Mouse (Mus musculus) cerebellum, adult 18-20 months (tissue): ENCODE data around the gene Nol9.
A peak's percentile ranks its signal among the peaks of the same experiment; 100 is the strongest.
"Not testable (repeated sequence)": the region's sequence is repeated elsewhere in the genome, so short reads cannot be mapped to it uniquely, and the experiment has no call there.

ENCODE experiments used
- DNase-seq, 2 experiments: peaks; one replicate each; pipeline ENCODE4 v3.0.0; 2021

Nol9 gene

DNA sequence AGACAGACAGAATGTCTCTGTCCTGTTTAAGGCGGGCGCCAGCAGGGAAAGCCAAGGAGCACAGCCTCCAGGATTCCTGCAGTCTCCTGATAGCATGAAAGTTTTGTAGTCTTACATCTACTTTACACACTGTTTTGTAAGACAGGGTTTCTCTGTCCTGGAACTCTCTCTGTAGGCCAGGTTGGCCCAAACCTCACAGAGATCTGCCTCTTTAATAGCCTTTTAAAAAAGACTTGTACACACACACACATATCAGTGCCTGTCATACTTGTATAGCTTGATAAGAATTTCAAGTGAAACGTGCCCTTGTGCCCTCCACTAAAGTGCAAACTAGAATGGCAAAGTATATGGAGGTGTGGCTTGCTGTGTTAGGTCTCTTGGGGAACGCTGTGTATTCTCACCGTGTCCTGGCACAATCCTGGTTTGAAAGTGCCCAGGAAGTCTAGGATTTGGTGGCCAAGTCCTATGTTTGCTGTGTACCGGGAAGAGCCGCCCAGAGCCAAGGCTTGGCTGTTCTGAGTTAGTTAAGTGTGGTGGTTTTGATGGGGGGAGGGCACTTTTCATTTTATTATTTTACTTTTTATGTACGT lies 27.9 kb upstream of the Nol9 start:
- DNase-seq: no peak

DNA sequence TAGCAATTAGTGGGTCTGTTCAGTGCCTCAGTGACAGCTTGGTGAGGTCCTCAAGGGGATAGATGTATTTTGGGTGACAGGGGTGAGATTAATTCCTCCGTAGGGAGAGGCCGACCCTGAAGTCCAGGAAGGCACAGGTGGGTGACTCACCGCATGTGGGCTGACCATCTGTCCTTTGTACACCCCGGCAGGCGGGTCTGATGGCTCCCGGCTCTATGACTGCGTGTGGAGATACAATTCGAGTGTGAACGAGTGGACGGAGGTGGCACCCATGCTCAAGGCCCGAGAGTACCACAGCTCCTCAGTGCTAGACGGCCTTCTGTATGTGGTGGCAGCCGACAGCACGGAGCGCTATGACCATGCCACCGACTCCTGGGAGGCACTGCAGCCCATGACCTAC lies 27.0 kb upstream of the Nol9 start:
- no peak for DNase-seq

DNA sequence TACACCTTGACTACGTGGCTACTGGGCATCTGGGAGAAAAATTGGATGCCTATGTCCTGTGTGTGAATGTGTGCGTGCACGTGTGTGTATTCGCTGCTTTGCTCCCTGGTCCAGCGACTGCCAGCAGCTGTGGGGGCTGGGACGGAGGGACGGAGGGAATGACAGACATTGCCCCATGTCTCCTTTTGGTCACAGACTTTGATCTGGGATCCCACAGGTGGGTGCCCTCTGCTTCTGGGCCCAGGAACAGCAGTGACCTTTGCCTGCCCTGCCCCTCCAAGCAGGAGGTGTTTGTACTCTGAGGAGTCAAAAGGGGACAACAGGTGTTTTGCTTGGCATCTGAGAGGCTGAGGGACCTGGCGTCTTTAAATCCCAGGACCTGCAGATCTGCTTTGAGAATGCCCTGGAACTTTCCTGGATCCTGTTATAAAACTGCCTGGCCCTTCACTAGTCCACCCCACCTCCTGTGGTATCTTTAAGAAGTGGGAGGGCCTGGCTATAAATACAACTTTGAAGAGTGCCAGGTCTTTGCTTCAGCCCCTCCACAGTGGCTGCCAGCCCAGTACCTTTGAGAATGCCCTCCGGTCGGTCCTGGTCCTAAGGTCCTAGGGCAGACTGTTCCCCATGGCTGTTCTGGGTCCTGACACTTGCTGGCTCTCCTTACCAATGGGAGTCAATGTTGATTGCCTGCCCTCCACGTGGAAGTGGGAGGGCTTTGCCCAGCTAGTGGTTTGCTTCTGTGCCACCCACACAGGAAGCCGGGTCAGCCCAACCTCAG lies 25.9 kb upstream of the Nol9 start:
- DNase-seq: no peak

DNA sequence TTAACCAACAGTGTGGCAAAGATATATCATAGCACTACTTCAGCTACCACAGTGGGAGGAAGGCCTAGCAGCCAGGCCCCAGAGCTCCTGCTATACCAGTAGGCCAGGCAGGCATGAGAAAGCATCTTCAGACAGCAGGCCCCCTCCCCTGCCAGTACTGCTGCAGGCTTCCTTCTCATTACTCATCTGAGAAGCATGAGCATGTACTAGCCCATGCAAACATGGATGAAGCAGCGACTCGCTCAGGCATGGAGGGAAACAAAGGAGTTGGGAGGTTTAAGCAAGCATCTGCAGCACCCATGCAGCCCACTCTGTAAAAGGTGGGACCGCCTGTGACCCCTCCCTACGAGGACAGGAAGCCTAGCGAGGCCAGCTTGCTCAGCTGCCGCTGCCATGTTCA lies 20.0 kb upstream of the Nol9 start:
- no peak for DNase-seq

DNA sequence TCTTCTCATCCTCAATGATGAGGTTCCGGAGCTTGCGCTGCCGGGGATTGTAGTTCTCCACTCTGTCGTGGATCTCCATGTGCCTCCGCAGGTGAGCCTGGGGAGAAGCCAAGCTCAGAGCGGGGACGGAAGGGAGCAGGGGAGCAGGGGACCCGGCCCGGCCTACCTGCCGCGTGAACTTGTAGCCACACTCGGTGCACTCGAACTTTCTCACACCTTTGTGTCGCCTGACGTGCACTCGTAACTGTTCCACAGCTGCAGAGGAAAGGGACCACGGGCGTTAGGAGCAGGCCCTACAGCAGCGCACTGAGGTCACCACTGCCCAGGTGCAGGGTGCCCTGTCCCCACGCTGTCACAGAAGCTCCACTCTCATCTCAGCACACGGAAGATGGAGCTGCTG lies 19.1 kb upstream of the Nol9 start:
- DNase-seq: no peak

DNA sequence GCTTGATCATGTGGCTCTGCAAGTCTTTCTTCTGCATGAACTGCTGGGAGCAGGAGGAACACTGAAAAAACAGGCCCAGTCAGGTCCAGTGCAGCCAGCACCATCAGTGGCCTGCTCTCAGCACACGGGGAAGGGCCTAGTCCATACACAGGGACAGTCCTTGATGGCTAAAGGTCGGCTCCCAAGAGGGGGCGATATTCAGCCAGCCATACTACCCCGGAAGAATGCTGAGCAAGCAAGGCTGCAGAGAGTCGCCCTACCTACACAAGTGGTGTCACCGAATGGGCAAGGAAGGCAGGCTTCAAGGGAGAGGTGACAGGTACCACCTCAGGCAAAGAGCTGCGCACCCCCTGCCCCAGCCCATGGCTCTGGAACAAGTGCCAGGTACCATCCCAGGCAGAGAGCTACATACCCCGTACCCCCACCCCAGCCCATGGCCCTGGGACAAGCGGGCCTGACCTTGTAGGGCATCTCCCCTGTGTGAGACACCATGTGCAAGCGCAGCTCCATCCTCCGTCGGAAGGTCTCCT lies 17.5 kb upstream of the Nol9 start:
- DNase-seq: no peak

DNA sequence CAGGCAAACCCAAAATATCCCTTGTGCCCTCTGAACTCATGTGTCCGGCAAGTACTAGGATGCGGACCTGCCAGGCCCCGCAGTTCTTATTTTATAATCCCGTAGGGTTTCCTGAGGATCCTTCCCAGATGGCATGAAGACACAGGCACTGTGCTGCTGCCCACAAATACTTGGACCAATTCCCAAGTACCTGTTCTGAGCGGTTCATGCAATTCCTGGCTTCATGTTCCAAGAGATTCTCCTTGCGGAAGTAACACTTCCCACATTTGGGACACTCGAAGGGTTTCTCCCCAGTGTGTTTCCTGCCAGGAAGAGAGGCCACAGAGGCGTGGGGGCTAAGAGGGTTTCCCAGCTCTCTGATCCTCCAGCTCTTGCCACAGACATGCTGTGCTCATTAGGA lies 16.6 kb upstream of the Nol9 start:
- no peak for DNase-seq

DNA sequence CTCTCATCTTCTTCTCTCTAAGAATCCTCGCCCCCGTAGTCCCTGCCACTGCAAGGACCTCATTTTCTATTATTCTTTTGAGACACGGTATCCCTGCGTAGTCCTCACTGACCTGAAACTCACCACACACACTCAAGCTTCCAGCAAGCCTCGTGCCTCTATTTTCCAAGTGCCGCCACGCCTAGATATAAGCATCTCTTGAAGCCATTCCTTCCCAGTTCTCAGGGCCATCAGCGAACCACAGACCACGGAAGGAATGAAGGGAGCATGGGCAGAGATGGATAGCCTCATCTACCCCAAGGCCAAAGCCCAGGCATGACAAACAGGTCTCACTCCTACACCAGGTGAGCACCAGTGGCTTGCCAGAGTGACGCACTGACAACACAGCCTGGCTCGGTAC lies 14.6 kb upstream of the Nol9 start:
- DNase-seq: no peak

DNA sequence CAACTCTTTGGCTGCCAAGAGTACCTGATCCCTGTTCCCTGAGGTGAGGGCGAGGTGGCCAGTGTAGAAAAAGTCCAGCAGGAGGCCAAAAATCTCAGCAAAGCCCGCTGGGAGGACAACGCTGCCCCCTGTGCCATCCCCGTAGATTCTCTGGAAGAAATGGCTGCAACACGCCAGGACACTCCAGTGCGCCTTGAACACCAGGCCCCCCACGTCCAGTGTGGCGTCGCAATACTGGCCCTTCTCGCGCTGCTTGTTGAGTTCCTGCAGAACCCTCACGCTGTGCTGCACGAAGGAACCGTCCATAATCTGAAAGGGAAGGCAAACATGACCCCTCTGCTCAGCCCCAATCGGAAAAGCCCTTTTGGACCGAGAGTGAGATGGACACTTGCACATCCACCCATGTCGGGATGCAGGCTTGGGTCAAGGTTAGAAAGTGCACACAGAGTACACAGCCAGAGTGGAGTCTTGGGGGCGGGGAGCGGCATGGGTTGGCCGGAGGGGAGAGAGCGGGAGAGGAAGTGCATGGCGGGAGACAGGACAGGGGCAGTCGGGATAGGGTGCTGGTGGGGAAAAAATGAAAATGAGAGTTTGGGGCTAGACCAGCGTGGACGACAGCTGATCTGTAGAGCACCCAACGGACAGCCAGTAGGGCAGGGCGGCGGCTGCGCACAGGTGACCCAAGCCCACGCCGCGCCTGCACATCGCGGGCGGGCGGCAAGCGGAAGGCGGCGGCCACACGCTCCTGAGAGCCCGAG lies 12.2 kb upstream of the Nol9 start:
- no peak for DNase-seq

DNA sequence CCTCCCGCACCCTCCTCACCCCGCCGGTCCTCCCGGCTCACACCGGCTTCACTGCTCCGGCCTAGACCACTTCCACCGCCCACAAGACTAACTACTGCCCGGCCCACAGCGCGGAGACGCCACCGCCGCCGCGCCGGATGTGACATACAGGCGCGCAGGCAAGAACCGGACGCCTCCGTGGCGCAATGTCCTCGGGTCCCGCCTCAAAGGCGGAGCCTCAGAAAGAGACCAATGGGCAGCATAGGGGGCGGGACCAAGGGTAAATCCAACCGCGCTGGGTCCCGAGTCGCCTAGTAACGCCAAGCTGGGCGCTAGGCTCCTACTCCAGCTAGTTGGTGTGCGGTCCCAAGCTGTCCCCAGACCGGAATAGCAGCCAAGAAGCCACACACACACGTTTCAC lies 11.6 kb upstream of the Nol9 start, which contains the start of gene Zbtb48:
TSS of gene Zbtb48 (minus strand) at position 148 of the 400 bp plus-strand sequence.
- peak; percentile 96 to 99 for DNase-seq

DNA sequence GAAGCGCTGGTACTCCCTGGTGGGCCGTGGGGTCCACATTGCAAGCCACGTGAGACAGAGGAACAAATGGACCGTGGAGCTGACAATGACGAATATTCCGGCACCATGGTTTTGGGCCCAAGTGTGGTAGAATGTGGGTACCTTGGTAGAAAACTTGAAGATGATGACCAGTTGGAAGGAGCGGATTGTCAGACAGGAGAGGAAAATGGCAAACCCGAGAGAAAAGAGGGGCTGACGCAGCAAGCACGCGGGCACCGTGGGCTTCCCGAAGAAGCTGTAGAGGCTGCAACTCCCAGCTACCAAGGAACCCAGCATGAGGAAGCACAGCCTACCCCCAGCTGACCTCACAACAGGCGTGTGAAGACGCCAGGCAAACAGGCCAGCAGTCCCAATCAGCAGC lies 10.7 kb upstream of the Nol9 start:
- DNase-seq: no peak

DNA sequence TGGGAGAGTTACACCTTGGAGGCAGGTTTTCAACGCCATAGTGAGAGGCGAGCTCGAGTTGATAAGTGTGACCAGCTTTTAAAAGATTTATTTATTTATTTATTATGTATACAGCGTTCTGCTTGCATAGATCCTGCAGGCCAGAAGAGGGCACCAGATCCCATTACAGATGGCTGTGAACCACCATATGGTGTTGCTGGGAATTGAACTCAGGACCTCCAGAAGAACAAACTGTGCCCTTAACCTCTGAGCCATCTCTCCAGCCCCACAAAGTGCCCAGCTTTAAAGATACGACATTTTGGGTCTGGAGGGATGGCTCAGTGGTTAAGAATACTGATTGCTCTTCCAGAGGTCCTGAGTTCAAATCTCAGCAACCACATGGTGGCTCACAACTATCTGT lies 10.0 kb upstream of the Nol9 start:
- peak in 1 of 2 experiments; percentile 41 for DNase-seq

DNA sequence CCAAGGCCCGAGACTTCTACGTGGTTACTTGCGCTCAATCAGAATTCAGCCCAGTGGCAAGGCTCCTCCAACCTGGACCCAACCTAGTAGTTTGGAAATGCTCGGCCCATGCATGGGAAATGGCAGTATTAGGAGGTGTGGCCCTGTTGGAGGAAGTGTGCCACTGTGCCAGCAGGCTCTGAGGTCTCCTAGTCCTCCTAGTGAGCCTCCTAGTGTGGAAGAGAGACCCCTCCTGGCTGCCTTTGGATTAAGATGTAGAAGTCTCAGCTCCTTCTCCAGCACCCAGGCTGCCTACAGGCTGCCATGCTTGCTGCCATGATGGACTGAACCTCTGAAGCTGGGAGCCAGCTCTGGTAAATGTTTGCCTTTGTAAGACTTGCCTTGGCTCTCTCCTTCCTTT lies 9.1 kb upstream of the Nol9 start:
- no peak for DNase-seq

DNA sequence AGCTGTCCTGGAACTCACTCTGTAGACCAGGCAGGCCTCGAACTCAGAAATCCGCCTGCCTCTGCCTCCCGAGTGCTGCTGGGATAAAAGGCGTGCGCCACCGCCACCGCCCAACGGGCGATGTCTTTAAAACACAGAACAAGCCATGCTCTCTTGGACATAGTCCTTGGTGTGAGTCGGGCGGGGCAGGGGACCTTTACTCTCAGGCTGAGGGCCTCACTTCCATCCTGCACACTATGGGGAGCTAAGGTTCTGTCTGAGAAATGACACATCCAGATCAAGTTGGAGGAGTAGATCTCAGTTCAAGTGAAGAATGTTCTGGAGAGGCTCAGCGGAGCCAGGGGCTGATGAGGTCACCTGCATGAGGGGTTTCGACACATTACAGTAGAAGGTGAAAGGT lies 6.2 kb upstream of the Nol9 start:
- DNase-seq: no peak

DNA sequence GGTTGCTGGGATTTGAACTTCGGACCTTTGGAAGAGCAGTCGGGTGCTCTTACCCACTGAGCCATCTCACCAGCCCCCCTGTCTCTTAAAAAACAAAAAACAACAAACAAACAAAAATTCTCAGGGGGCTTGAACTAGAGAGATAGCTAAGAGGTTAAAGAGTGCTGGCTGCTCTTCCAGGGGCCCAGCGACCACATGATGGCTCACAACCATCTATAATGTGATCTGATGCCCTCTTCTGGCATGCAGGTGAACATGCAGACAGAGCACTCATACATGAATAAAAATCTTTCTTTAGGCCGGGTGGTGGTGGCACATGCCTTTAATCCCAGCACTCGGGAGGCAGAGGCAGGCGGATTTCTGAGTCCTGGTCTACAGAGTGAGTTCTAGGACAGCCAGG lies 2.7 kb upstream of the Nol9 start:
- not testable (repeated sequence) for DNase-seq

DNA sequence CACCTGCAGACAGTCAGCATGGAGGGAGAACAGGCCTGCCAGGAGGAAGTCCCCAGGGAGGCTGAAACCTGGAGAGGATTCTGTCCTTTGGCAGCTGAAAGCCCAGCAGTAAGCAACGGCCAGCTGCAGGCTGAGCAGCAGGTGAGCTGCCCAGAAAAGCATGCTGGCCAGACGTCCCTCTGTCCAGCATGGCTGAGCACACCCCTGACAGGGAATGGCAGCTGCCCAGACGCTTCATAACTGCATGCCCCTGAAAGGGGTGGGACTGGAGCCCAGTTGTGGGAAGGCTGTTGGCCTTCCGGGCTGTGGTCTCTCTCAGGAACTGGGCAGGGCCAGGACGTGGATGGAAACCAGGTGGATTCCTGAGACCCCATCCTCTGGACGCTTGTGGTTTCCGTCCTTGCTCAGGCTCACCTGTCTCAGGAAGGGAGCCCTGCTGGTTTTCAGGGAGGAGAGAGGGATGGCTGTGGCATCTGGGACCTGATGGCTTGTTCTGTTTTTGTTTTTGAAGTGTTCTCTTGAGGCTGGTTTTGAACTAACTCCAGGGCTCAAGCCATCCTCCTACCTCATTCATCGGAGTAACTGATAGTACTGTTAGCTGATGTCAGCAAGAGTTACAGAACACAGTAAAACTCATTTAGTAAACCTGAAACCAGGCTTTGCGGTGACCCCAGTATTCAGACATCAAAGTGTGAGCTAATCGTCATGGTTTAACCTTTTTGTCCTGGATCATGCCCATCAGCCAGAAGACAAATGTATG lies 716 bp upstream of the Nol9 start, which contains the start of gene Tas1r1:
TSS of gene Tas1r1 (minus strand) at position 344 of the 760 bp plus-strand sequence.
- DNase-seq: no peak

DNA sequence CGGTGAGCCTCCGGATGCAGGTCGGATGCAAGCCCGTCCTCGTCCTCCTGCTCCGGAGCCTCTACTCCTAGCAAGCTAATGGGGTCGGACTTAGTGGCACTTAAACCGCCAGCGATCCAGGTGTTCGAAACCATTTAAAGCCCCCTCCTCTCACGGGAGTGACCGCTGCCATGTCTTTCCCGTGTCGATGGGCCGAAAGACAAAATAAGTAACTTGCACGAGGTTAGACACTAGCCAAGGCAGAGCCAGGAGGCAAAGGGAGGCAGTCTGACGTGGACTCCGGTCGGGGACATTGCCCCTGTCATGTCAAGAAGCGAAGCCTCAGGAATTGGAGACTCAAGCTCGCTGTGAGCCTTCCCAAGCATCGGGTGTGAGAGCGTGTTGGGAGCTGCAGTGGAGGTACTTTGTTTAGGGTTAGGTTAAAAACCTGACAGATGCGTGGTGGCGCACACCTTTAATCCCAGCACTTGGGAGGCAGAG lies 750 bp downstream of the Nol9 start:
- DNase-seq: no peak

DNA sequence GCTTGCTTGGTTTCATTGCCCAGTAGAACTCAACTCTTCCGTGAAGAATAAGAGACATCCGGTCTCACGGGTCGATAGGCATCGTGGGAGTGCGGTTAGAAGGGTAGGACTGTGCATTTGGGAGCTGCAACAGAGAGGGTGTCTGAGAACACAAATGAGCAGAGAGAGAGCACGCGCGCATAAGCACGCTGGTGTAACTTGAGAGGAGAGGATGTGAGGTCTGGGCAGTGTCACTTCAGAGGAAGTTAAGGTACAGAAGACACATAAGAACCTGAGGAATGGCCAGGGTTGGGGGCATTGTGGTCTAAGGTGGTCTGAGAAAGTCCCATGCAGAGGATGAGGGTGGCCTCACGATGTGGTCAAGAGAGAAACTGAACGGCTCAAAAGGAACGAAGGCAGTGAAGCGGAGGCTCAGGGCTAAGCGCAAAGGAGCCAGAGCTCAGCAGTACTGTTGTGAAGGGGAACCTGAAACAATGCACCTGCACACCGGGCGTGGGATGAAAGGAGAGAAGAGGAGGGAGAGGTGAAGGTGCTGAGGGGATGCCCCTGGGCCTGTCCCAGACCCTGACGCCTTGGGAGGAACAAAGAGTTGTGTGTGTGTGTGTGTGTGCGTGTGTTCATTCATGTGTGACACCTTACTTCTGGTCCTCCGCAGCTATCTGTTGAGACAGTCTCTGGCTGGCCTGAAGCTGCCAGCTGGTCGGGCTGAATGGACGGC lies 3.0 kb downstream of the Nol9 start:
- no peak for DNase-seq

DNA sequence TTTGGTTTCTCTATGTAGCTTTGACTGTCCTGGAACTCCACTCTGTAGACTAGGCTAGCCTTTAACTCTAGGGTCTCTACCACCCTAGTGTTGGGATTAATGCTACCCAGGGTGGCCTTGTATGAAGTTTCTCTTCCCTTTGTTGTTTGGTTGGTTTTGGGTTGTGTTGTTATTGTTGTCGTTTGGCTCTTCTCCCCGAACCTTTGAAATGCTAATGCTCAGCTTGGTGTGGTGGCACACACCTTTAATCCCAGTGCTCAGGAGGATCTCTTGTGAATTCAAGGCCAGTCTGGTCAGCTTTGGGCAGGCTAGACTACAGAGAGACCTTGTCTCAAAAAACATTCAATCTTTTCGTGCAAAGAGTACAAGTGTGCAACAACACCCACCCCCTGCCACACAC lies 4.0 kb downstream of the Nol9 start:
- DNase-seq: no peak

DNA sequence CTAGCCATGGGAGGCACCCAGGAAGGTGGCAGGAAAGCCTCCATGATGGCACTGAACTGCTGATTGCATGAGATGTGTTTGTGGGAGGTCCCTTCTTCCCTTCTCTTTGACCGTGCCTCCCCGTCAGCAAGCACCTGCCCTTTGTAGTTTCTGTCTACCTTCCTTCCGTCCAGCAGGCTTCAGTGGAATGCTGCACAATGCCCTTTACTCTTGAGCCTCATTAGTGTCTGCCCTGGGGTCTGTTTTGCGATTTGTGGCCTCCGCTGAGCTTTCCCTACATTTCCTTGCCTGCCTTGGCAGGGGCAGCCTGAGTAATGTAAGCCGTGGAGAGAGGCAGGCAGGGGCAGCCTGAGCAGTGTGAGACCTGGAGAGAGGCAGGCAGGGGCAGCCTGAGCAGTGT lies 5.5 kb downstream of the Nol9 start:
- DNase-seq: no peak

DNA sequence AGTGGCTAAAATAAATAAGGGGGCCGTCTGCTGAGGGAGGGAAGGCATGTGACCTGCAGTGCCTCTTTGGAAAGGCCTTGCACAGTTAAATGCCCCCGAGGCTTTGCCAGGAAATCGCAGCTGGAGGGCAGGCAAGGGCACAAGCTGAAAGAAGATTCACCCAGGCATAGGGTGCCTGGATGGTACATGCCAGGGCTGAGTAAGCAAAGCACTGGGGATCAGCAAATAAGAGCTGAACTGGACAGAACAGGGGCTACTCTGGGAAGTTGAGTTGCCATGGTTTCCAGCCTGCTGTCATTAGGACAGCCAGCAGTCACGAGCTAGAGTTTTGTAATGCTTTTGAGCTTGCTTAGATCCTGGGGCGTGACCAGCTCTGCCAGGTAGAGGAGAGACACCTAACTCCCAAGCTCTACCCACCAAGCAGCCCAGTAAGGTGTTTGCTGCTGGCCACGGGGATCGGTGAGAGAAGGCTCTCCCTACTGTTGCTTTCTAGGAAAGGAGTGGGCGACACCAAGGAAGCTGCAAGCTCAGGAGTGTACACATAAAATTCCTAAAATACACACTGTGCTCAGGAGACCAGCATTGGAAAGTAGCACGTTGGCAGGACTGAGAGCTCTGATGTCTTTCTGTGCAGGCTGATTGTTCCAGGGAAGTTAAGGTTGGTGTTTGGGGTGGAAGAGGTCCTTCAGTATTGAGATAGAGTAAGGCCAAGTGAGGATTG lies 23.4 kb downstream of the Nol9 start:
- no peak for DNase-seq
